Mouse (Mus musculus): ENCODE data around the gene Nat8f1. TPM values are rescaled to one million over a fixed set of nuclear protein-coding genes. Genes with fewer than 3 reads are reported as not detected.

Gene Nat8f1
- total RNA-seq, 2 experiments from 2014 or later, result 25.5 to 45.2 TPM

Other genes starting within 250 kb of the Nat8f1 start
- 1 to 10 TPM; 3.0 to 3.3 TPM for gene Nat8f7, start 202.5 kb downstream of the Nat8f1 start, total RNA-seq (2021)
- gene Nat8f3, start 149.9 kb downstream of the Nat8f1 start, total RNA-seq (2021), result under 1 TPM; 0.30 to 0.61 TPM
- 1 to 10 TPM; 1.4 to 1.8 TPM for gene Nat8f6, start 94.7 kb downstream of the Nat8f1 start, total RNA-seq (2021)
- 10 to 100 TPM in 1 of 2 experiments, 1 to 10 TPM in 1; 7.0 to 10.2 TPM for gene Nat8f5, start 94.7 kb downstream of the Nat8f1 start, total RNA-seq (2021)
- 1 to 10 TPM; 4.1 to 5.4 TPM for gene Nat8, start 83.6 kb downstream of the Nat8f1 start, total RNA-seq (2021)
- gene Nat8f2, start 46.5 kb downstream of the Nat8f1 start, total RNA-seq (2021), result 1 to 10 TPM; 1.6 to 3.1 TPM
- 1 to 10 TPM; 7.0 to 9.5 TPM for gene Nat8f4, start 10.8 kb downstream of the Nat8f1 start, total RNA-seq (2021)
- 10 to 100 TPM; 38.4 to 47.2 TPM for gene Tprkb, start 3.8 kb downstream of the Nat8f1 start, total RNA-seq (2021)
- 100 to 1,000 TPM; 107 to 157 TPM for gene Dusp11, start 46.0 kb upstream of the Nat8f1 start, total RNA-seq (2021)
- gene Figla, start 100.5 kb upstream of the Nat8f1 start, total RNA-seq (2021), result not detected
- under 1 TPM; 0.80 to 0.90 TPM for gene Add2, start 113.0 kb upstream of the Nat8f1 start, total RNA-seq (2021)

All from adrenal gland, adult 18-20 months (tissue).